Mouse (Mus musculus) retina, adult 2 months (tissue): ENCODE results near the gene Bhlhe23.

Experiments
- DNase-seq: peaks from one replicate; pipeline ENCODE4 v3.0.0-alpha.2; 2012; ENCODE audit warnings: low read depth, low spot score

Gene Bhlhe23

DNA sequence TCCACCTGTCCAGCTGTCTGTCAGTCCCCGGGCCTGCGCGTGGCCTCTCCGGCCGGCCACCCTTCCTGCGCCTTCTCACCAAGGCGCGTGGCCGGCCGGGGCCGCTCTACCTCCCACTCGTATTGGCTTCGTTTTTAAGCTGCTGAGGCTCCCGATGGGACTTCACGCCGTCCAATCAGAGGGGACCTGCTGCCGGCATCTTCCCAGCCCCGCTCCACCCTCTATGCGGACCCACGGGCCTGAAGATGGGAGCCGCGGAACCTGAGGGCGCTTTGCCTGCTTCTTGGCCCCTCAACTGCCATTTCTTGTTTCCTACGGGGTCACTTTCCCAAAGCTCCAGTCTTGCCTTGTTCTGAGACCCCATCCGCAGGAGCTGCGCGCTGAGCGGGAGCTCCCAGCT lies at the start of gene Bhlhe23:
TSS of gene Bhlhe23 (minus strand) at position 108 of the 400 bp plus-strand sequence.
- DNase-seq, result no peak

DNA sequence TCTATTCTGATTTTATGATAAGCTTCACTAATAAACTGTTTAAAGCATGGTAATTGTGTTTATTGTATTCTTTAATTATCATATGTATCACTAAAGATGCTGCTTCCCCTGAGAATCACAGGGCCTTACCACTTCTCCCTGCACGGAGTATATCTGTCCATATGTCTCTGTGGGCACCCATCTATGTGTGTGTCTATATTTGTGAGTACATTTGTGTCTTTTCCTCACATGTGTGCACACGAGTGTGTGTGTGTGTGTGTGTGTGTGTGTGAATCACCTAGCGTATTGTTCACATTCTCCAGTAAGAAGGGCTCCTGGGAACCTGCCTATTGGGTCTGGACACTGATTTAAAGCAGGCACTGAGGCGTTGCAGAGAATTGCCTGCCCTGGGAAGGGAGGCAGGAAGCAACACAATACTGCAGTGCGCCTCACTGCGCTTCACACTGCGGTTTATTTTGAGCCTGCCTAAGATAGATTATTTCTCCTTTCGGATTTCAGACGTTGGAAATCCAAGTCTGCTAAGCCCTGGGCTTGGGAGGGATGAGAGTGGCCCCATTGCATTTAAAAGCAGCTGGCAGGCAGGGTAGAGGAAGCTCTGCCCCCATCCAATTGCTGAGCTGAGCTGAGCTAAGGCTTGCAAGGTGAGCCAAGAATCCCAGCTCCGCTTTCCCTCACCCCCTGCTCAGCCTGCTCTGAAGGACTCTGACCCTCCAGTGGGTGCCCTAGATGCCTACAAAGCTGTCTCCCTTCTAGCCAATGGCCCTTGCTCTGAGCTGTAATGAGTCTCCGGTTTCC lies 48.6 kb upstream of the Bhlhe23 start:
- peak; percentile 75 for DNase-seq

DNA sequence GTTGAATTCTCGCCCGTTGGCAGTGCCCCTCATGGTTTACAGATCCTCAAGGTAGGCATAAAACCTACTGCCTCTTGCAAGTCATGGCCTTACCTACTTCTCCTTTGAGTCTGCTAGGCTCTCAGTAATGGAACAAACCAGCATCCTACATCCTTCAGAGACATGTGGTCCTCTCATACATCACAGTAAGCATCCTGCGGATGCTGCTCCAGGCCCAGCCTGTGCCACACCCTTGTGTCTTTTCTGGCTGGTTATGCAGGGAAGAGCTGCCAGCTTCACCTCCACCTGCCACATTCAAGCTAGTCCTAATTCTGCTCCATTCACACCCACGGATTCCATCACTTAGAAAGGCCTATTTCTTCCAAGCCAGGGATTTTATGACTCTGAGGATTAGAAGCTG lies 48.0 kb upstream of the Bhlhe23 start:
- no peak for DNase-seq

DNA sequence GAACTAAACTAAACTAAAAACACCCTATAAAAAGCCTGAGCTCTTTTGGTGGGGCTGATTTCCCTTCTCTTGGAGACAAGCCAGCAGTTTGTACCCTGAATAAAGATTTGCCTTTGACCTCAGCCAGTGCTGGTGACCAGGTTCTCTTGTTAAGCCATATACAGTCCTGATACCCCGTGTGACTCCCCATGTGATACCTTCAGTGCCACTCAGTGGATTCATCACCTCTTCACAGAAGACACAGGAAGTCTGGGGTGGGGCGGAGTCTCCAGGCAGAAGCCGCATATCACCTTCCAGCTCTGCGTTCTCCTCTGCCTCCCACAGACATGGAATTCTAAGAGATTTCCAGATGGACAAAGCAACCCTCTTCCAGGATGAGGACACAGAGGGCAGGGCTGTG lies 47.4 kb upstream of the Bhlhe23 start:
- no peak for DNase-seq

DNA sequence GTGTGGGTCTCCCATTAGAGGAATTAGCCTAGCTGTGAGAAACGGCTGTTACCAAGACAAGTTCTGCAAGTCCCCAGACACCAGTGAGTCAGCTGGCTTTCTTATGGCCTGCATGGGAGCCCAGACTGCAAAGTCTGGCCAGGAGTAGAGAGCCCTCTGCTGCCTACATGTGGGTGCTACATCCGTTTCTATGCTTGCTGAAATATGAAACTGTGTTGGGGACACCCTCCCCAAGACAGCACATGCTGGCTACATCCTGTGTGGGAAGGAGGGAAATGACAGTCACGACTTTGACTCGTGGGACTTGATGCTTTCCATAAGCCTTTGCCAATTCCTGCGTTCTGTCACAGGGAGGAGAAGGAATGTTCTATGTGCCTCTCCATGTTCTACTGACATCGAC lies 45.8 kb upstream of the Bhlhe23 start:
- peak; percentile 41 for DNase-seq

DNA sequence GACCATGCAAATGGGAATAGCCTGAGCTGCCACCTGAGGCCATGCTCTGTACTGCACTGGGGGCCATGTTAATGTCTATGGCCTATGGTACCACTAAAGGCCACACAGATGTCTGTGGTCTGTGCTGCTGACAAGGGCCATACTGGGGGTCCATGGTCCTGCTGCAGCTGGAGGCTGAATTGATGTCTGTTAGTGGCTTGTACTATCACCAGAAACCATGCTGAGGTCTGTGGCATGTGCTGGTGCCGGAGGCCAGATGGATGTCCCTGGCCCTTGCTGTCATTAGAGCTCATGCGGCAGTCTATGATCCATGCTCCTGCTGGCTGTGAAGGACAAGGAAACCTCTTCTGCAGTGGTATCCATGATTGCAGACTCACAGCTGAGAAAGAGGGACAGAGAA lies 42.8 kb upstream of the Bhlhe23 start:
- no peak for DNase-seq

DNA sequence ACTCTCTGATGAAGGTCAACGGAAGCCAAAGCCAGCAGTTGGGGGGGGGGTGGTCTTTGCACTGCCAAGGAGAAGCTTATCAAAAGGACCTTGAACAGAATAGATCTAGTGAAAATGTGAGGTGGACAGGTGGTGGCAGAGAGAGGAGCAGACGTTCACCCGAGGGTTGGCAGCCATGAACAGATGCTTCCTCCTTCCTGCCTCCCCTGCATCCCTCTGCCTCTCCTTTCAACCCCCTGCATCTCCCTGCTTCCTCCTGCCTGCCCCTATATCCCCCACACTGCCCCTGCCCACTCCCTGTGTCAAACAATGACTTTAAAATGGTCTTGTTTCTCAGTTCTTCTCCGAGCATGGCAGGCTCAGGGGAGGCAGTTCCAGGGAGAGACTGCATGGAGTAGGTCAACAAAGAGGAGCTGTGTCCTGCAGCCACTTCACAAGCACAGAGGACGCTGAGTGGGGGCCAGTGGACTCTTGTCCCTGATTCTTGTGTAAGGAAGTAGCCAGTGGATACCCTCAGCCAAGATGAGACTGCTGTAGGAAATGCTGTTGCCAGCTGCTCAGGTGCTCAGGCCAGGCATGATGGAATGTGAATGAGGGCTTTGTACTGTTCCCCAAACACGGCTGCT lies 39.9 kb upstream of the Bhlhe23 start:
- DNase-seq, result no peak

DNA sequence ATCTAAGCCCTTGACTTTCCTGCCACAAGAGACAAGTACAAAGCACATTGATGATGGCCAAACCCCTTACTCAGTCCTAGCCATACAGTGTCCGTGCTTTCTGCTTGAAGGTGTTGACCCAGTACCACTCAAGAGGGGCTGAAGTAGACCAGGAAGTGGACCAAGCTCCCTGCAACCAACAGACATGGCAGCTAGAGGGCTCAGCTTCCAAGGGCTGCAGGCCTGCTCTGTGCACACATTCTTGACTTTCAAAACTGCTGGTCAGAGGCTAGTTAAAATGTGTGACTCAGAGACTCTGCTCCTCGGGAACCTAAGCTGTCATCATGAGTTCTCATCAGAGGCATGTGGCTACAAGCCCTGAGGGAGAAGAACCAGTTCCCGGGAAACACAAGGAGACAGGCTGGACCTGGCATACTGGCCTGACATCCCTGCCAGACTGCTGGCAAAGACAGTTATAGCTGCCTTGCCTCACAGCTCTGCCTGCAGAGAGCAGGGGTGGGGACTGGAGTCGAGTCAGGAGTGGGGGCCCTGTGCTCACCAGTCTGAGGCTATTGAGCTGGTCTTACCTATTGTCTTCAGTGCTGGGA lies 37.4 kb upstream of the Bhlhe23 start:
- no peak for DNase-seq

DNA sequence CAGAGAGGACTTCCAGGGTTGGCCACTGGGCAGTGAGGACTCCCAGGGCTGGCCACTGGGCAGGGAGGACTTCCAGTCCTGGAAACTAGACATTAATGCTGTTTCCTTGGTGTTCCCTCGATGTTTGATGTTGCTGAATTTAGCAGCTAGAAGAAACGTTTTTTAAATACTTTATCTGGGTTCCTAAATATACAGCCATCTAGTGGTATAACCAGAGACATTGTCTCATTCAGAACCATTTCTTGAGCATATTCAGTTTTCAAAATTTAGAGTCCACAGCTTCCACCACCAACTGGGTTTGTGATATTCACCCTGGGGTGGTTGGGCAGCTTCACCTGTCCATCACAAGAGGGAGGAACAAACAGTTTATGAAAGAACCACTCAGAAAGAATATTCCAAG lies 34.3 kb upstream of the Bhlhe23 start:
- DNase-seq, result no peak

DNA sequence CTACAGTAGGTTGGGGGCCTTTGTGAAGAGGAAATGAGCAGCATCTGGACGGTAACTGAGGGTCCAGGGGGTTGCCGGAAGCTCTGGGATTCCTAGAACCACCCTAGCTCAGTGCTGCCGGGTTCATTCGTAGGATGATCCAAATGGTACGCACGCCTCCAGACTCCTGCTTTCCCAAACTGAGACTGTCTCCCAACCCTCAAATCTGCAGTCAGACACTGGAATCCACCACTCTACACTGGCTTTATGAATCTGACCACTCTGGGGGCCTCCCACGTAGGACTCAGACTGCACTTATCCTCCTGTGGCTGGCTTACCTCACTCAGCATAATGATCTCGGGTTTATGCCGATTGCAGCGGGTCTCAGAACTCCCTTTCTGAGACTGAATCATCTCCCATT lies 32.8 kb upstream of the Bhlhe23 start:
- no peak for DNase-seq

DNA sequence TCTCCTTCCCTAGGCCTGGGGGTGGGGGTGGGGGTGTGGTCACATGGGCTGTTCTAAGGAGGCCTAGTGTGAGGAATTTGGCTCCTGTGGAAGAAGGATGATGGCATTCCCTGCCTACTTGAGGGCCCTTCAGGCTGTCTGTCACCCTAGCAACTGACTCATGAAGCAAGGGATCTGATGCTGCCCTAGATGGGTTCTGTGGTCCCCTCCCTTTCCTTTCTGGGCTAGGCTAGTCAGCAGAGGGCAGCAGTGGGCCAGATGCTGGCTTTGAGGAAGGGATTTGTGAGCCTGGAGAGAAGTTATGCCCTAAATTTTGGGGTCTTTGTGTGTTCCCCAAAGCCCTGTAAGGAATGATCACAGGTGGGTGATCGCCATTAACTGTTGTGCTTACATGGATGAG lies 29.3 kb upstream of the Bhlhe23 start:
- DNase-seq, result peak; percentile 62

DNA sequence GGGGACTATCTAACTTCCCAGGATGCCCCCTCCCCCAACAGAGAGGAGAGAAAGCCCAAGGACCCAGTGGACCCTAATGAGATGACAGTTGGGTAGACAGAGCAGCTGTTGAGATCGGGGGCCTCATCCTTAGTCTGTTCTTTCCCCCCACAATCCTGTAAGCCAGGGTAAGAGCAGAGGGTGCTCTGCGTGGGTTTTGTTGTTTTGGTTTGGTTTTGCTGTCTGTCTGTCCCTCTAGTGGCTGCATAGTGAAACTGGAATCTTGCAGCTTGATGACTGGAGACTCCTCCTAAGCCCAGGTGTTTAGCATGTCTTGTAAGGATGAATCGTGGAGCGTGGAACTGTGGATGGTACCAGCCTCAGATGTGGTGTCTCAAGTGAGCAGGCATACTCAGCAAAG lies 19.3 kb upstream of the Bhlhe23 start:
- DNase-seq, result no peak

DNA sequence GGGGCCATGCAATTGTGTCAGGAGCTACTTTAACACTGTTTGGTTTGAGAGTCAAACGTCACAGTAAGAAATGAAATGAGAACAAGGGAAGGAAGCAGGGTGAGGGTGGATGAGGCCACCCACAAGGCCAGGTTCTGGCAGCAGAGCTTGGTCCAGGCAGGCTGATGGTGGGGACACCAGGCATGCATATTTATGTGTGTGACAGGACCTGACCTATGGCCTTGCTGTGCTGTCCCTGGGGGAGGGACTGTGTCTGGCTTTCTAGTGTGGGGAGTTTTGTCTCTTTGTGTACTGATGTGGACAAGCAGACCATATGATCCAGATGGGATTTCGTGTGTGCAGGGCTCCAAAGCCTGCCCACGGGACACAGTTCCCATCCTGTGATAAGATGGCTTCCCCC lies 18.9 kb upstream of the Bhlhe23 start:
- no peak for DNase-seq

DNA sequence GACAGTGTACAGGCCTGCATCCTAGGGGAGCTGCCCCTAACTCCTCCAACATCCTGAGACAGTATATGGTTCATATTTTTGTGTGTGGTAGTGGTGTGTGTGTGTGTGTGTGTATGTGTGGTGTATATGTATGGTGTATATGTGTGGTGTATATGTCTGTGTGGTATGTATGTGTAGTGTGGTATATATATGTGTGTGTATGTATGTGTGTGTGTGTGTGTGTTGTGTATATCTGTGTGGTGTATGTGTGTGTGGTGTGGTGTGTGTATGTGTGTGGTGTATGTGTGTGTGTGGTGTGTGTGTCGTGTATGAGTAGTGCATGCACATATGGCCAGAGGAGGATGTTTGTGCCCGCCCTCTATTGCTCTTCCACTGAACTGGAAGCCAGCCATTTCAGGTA lies 17.7 kb upstream of the Bhlhe23 start:
- DNase-seq, result no peak

DNA sequence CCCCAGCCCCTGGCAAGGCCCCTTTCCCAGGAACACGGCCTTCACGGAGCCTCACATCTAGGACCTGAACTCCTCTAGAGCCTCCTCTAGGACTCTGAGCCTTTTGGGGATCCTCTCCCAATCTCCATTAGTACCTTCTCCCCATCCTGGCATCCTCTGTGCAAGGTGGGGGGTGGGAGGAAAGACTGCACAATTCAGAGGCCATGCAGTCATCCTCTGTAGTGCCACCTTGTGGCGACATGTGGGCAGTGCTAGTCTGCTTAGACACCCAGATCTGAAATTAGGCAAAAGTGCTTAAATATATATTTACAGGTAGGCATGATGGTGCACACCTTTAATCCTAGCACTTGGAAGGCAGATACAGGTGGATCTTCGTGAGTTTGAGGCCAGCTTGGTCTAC lies 15.0 kb upstream of the Bhlhe23 start:
- no peak for DNase-seq

DNA sequence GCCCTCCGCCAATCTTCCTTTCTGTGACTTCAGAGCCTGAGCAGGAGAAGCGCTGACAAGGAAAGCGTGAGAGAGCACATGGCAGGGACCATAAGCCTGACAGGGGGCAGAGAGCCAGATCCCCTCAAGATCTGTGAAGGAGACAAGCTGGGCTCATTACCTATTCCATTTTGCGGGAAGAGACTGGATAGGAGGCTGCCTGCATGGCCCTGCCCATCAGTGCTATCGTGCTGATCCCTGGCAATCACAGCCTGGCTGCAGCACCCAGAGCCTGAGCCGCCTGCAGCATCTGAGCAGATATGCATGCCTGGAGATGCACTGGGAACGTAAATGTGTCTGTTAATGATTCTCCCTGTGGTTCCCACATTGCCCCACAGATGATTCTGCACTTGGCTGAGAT lies 12.1 kb upstream of the Bhlhe23 start:
- no peak for DNase-seq

DNA sequence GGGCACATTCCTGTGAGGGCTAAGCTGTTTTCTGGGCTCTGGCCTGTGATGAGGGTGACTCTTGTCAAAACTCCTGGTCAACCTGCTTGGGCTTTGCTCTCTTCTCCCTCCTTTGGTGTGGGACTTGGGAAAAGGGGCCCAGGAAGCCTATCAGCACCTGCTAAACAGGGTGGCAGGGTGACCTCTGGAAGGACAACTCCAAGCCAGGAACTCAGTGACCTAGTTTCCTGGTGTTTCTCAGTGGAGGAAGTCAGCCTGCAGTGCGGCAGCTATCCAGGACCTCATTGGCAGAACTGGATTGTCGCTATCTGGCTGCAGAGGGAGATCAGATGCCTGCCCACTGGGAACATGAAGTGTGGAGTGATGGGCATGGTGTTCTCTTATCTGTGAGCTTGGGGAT lies 11.7 kb upstream of the Bhlhe23 start:
- DNase-seq, result no peak

DNA sequence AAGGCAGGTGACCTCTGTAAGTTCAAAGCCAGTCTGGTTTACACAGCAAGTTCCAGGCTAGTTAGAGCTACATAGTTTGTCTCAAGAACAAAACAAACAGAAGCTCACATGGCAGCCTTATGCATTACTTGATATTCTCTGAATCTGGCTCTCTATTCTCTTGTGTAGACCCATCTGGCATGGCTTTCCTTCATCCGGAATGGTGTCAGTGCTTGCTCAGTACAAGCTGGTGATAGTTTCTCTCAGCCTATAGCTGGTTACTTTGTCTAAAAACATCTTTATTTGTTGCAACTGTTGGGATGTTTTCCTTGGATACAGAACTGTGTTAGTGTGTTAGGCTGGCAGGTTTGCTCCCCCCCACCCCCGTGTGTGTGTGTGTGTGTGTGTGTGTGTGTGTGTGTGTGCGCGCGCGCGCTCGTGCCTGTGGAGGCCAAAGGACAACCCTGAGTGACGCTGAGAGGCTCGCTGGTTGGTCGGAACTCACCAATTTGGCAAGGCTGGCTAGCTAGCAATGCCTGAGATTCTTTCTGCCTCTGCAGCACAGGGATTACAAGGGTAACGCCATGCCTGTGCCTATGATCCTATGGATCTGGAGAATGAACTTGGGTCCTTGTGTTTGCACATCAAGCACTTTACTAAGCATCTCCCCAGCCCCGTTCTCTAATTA lies 11.0 kb upstream of the Bhlhe23 start:
- DNase-seq, result no peak

DNA sequence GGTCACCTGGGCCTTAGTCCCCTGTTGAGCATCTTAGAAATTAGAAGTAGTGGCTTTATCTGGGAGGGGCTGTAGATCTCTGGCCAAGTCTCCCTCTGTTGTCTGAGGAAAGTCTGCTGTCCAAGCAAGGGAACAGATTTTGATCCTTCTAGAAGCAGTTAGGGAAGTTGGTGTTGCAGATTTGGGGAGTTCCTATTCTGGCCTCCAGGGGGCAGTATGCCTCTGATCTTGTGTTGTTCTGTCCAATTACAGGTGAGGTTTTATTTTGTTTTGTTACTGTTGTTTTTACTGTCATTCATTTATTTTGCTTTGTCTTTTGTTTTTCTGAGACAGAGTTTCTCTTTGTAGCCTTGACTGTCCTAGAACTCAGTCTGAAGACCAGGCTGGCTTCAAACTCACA lies 10.0 kb upstream of the Bhlhe23 start:
- no peak for DNase-seq

DNA sequence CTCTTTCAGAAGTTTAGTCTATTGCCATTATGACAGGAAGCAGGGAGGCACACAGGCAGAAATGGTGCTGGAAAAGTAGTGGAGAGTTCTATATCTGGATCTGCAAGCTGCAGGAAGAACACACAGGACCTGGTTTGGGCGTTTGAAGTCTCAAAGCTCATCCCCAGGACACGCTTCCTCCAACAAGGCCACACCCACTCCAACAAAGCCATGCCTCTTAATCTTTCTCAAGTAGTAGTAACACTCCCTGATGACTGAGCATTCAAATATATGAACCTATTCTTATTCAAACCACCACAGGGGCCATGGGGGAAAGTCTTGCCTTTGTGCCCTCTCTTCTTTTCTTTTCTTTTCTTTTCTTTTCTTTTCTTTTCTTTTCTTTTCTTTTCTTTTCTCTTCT lies 3.6 kb upstream of the Bhlhe23 start:
- DNase-seq, result no peak

DNA sequence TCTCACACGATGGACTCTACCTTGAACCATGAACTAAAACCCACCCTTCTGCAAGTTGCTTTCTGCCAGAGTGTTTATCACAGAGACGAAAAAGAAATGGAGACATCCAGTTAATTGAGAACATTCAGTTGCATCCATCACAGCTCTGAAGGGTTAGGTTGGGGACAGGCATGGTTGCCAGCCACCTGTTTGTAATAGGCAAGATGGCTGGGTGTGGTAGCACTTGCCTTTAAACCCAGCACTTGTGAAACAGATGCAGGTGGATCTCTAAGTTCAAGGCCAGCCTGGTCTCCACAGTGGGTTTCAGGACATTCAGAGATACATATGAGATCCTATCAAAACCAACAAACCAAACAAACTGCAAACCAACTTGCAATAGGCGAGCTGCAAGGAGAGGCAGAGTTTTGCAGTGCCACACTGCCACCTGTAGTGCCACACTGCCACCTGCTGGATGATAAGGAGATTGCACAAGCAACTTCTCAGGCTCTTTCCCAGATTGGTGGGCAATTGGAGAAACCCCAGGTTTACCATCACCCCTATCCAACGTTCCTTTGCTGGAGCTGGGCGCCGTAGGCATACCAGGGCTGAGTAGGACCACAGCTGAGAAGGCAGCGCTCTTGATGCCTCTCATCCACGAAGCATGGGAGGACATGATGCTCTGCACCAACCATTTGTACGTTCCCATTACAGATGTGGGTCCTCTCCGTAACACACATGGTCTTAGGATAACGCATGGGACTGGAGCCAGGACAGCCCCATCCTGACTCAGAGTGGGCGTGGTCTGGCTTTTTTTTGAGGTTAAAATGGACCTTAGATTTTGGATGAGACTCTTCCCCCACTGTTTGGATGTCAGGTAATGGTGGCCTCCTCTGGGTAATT lies 2.8 kb upstream of the Bhlhe23 start:
- no peak for DNase-seq

DNA sequence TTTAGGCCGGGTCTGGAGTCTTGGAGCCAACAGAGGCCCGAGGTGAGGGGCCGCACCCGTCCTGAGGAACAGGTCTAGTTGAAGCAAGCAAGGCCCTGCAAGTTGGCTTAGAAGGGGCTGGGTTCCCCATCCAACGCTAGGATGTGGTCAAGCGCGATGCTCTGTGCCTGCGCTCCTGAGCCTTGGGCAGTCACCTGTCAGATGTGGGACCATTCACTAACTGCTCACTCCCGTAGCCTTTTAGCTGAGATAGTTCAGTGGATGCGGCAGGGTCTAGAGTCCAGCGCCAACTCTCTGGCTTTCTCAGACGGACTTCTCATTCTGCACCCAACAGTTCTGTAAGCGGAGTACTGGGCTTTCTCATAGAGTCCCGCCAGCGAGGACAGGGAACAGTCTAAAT lies 1.1 kb downstream of the Bhlhe23 start:
- DNase-seq, result no peak
